Mouse (Mus musculus): Measurements from ENCODE around the gene Inava.

Inava gene

GRCm38 (mm10) chr1:136233892-136234594 lies at the start of gene Inava:
Gene Inava (minus strand): TSS chr1:136234264.
- no peak for DNase-seq (ENCODE audit: low spot score)

- DNase-seq (ENCODE audit: low spot score), result no peak
Observed at GRCm38 (mm10) chr1:136277366-136277765, 43.3 kb upstream of the Inava start.

DNA sequence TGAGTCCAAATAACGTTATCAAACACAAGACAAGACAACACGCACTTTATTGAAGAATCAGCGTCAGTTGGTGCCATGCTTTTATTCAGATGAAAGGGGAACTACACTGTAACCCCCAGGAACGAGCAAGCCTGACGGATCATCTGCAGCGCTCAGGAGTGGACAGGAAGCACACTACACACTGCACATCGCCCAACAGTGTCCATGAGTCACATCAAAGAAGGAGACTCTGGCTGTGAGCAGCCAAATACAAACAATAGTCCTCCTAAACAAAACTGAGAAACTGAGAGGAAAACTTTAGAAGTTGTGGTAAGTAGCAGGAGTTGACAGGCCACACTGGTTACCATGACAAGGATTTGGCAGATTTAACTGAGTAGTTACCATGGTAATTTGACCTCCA lies 34.2 kb upstream of the Inava start:
- DNase-seq (ENCODE audit: low spot score), result no peak

- DNase-seq (ENCODE audit: low spot score), result no peak
Observed at GRCm38 (mm10) chr1:136266127-136266526, 32.1 kb upstream of the Inava start.

DNA sequence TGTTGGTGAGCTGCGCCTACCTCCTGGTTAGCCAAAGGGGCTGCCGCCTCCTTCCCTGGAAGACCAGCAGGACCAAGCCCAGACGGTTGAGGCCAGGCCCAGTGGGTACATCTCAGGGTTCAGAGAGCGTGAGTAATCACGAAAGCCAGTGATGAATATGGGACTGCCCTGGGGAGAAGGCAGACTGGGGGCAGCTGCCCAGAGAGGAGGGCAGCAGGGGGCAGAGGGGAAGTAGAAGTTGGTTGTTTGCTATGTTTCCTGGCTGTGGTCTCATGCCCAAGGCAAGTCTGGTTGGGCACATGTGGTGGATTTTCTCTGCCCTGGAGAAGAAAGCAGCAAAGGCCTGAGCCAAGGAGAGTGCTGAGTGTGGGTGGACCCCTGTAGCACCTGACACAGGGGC lies 29.3 kb upstream of the Inava start:
- no peak for DNase-seq (ENCODE audit: low spot score)

DNA sequence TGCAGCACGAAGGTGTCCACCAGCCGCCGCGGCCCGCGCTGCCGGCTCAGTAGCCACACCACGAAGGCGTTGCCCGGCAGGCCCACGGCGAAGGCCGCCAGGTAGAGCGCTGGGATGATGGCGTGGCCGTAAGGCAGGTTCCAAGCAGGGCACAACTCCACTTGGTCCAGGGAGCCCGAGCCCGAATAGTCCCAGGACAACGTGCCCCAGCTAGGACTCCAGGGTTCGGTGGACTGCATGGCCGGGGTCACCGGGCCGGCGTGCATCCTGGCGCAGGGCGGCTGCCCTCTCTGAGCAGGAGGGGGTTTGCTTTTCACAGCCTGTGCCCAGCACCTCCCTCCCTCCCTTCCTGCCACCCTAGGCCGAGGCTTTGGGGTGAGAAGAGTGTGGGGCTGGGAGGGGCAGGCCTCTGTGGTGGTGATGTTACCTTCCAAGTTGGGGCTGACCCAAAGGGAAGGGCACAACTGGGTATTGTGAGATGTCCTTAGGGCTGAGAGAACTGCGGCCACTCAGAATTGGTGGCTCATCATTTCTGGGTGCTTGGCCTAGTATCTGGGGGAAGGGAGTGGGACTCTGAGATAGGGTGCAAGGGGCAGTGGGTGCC lies 26.7 kb upstream of the Inava start, which contains the start of gene Gpr25:
Gpr25 (minus strand) TSS at position 239 of the 604 bp plus-strand sequence.
- DNase-seq (ENCODE audit: low spot score), result no peak

- DNase-seq (ENCODE audit: low spot score), result peak; percentile 14
Observed at GRCm38 (mm10) chr1:136259893-136260634, 26.0 kb upstream of the Inava start.

- DNase-seq (ENCODE audit: low spot score), result no peak
Observed at GRCm38 (mm10) chr1:136259543-136259892, 25.5 kb upstream of the Inava start.

DNA sequence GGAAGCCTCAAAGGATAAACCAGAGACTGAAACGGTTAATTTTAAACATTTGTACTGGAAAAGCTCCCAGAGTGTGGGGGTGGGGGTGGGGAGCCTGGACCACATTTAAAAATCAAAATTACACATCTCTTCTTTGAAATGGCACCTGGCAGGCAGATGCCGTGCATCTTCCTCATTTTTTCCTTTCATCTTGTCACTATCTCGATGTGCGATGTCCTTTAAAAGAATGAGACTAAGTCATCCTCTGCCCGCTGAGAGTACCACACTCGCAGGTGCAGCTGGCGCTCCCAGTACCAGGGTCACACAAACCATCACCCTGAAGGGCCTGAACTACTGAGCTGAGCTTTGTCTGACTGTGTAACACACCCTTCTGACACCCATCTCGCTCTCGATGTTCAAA lies 24.4 kb upstream of the Inava start:
- DNase-seq (ENCODE audit: low spot score), result no peak

DNA sequence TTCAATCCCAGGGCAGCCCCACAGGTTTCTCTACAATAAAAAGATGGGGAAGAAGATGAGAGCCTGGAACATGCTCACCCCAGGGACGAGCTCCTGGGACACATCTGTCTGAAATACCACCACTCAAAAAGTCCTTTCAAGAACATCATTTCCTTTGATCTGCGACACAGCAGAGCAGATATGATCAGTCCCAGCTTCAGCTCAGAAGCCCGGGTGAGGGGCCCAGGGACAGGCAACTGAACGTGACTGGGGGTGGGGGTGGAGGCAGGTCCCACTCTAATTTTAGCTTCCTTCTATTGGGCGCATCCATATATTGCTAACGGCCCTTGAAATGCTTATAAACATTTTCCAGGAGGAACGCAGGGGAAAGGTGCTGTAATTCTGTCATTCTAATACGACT lies 21.6 kb upstream of the Inava start:
- DNase-seq (ENCODE audit: low spot score), result no peak

DNA sequence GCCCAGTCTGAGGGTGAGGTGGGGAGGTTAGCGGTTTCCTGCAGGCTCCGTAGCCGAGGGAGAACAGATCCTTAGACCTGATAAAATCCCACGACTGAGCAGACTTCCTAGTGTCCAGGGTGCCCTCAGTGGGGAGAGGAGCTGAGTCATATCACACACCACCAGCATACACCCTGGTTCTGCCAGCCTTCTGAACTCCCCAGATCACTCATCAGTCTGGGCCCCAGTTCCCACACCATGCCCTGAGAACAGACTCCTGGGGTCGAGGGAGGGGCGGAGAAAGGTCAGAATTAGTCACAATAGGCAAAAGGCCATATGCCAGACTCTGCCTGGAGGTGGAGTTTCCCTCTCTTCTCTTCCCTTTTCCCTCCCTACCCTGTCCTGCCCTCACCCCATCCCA lies 21.1 kb upstream of the Inava start:
- DNase-seq (ENCODE audit: low spot score), result no peak

- no peak for DNase-seq (ENCODE audit: low spot score)
Observed at GRCm38 (mm10) chr1:136254503-136255065, 20.5 kb upstream of the Inava start.

- DNase-seq (ENCODE audit: low spot score), result no peak
Observed at GRCm38 (mm10) chr1:136253472-136253871, 19.4 kb upstream of the Inava start.

- DNase-seq (ENCODE audit: low spot score), result no peak
Observed at GRCm38 (mm10) chr1:136249662-136250061, 15.6 kb upstream of the Inava start.

GRCm38 (mm10) chr1:136247393-136247792 lies 13.3 kb upstream of the Inava start:
- no peak for DNase-seq (ENCODE audit: low spot score)

- no peak for DNase-seq (ENCODE audit: low spot score)
Observed at GRCm38 (mm10) chr1:136244469-136244868, 10.4 kb upstream of the Inava start.

- no peak for DNase-seq (ENCODE audit: low spot score)
Observed at GRCm38 (mm10) chr1:136241801-136242200, 7.7 kb upstream of the Inava start.

DNA sequence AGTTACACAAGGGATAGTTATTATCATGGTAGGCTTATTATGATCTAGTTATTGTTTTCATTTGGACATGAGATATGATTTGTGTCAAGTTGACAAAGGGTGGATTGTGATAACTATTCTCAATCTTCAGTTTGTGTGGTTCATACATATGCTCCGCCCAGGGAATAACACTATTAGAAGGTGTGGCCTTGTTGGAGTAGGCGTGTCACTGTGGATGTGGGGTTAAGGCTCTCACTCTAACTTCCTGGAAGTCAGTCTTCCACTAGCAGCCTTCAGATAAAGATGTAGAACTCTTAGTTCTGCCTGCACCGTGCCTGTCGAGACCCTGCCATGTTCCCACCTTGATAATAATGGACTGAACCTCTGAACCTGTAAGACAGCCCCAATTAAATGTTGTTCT lies 4.4 kb upstream of the Inava start:
- DNase-seq (ENCODE audit: low spot score), result no peak

GRCm38 (mm10) chr1:136234595-136235092 lies 580 bp upstream of the Inava start:
- no peak for DNase-seq (ENCODE audit: low spot score)

- DNase-seq (ENCODE audit: low spot score), result no peak
Observed at GRCm38 (mm10) chr1:136232986-136233790, 876 bp downstream of the Inava start.

GRCm38 (mm10) chr1:136232285-136232926 lies 1.7 kb downstream of the Inava start:
- DNase-seq (ENCODE audit: low spot score), result no peak
